Mouse (Mus musculus) hindbrain, postnatal 0 days (tissue): ENCODE results near the gene Tmigd3. TPM values are rescaled to one million over a fixed set of nuclear protein-coding genes. Genes with fewer than 3 reads are reported as not detected.

Source experiments
- ATAC-seq: fragments of 200-750 bp; cut with Nextera tagmentation; 2 replicates; pipeline ENCODE4 v1.8.0; 2017; ENCODE audit warnings: mild to moderate bottlenecking, moderate TSS enrichment, moderate library complexity
- DNase-seq: peaks from one replicate; pipeline ENCODE4 v3.0.0-alpha.2; 2015; ENCODE audit warnings: low spot score
- H3K27ac ChIP-seq: fragments of 300-500 bp; sonication (generic); 2 replicates; pipeline ENCODE4 v1.5.1; 2014; ENCODE audit warnings: mild to moderate bottlenecking
- H3K27me3 ChIP-seq: fragments of 300-500 bp; sonication (generic); 2 replicates; pipeline ENCODE4 v1.6.1; 2014; ENCODE audit warnings: low read length, mixed read lengths; ENCODE audit not compliant: insufficient read depth
- H3K36me3 ChIP-seq: fragments of 300-500 bp; sonication (generic); 2 replicates; pipeline ENCODE4 v1.6.1; 2014; ENCODE audit warnings: low read length, mixed read lengths; ENCODE audit not compliant: insufficient read depth
- H3K4me1 ChIP-seq: fragments of 300-500 bp; sonication (generic); 2 replicates; pipeline ENCODE4 v1.6.1; 2014; ENCODE audit warnings: antibody characterized with exemption, low read length, mixed read lengths; ENCODE audit not compliant: insufficient read depth
- H3K4me2 ChIP-seq: fragments of 300-500 bp; sonication (generic); 2 replicates; pipeline ENCODE4 v1.6.1; 2014; ENCODE audit warnings: low read depth, mild to moderate bottlenecking, low read length, moderate library complexity, mixed read lengths
- H3K4me3 ChIP-seq: fragments of 300-500 bp; sonication (generic); 2 replicates; pipeline ENCODE4 v1.5.1; 2014; ENCODE audit warnings: low read length
- H3K9ac ChIP-seq: fragments of 300-500 bp; sonication (generic); replicated peaks from 2 replicates; pipeline ENCODE4 v1.6.1; 2014; ENCODE audit warnings: mild to moderate bottlenecking, low read length, moderate library complexity, mixed read lengths
- H3K9me3 ChIP-seq: fragments of 300-500 bp; sonication (generic); 2 replicates; pipeline ENCODE4 v1.6.1; 2016; ENCODE audit warnings: low read length, mixed read lengths
- CTCF ChIP-seq: IDR thresholded peaks from 2 replicates; pipeline ENCODE4 v1.5.1; 2016; ENCODE audit warnings: antibody characterized with exemption, control low read depth, low read depth
- WGBS: fragments of 180-500 bp; shearing (Covaris S2); extraction: QIAGEN DNeasy Blood & Tissue Kit; methylation state at CpG from one replicate; pipeline ENCODE4 v1.1.7; 2014; 5-methylcytosine and 5-hydroxymethylcytosine counted together
- polyA plus RNA-seq: library from polyadenylated mRNA; unstranded; fragments of >200 nt; fragmentation: Nextera tagmentation; extraction: Ambion mirVana; gene quantifications from 2 replicates; pipeline ENCODE4 v1.2.1, GENCODE M21; 2015
- total RNA-seq: library from RNA; depleted of rRNA; stranded (reverse); fragments of >200 nt; gene quantifications from 2 replicates; pipeline ENCODE4 v1.2.3, GENCODE M21; 2014

Tmigd3 gene
- total and polyA plus RNA-seq, 2 experiments from 2014 or later = not detected

GRCm38 (mm10) chr3:105835875-105836274 lies 34.8 kb upstream of the Tmigd3 start:
- Histone ChIP-seq H3K9ac (no peak overlapping the region), H3K27ac (no peak overlapping the region), H3K27me3 (no peaks in the 10 kb centered on the region), H3K36me3 (no peaks in the 10 kb centered on the region), H3K4me1 (no peaks in the 10 kb centered on the region), H3K4me3 (no peak overlapping the region), H3K9me3 (no peaks in the 10 kb centered on the region), H3K4me2 (no peak overlapping the region)
- TF ChIP-seq CTCF = no peak
- DNase-seq = no peak
- no peak for ATAC-seq
- WGBS = 72% methylated on average over 3 of the region's 3 CpGs

GRCm38 (mm10) chr3:105836883-105837282 lies 33.8 kb upstream of the Tmigd3 start:
- WGBS = 85% methylated on average over 3 of the region's 3 CpGs
- no peaks in the 10 kb centered on the region for H3K4me1 ChIP-seq
- DNase-seq (no peak), ATAC-seq (no peak)
- TF ChIP-seq CTCF = no peak
- H3K4me2 ChIP-seq = no peak overlapping the region
- no peak overlapping the region for H3K9ac ChIP-seq
- H3K27ac ChIP-seq = no peak overlapping the region
- no peaks in the 10 kb centered on the region for H3K9me3 ChIP-seq
- H3K36me3 ChIP-seq = no peaks in the 10 kb centered on the region
- no peaks in the 10 kb centered on the region for H3K27me3 ChIP-seq
- H3K4me3 ChIP-seq = no peak overlapping the region

GRCm38 (mm10) chr3:105838655-105839054 lies 32.0 kb upstream of the Tmigd3 start:
- Histone ChIP-seq H3K9me3 (no peaks in the 10 kb centered on the region), H3K4me3 (no peak overlapping the region), H3K27ac (no peak overlapping the region), H3K36me3 (no peaks in the 10 kb centered on the region), H3K4me1 (no peaks in the 10 kb centered on the region), H3K9ac (no peak overlapping the region), H3K4me2 (no peak overlapping the region), H3K27me3 (no peaks in the 10 kb centered on the region)
- no peak for ATAC-seq
- TF ChIP-seq CTCF = no peak
- DNase-seq = no peak
- WGBS = 83% methylated on average over 3 of the region's 3 CpGs

GRCm38 (mm10) chr3:105839836-105840235 lies 30.9 kb upstream of the Tmigd3 start:
- 92% methylated on average over 4 of the region's 4 CpGs for WGBS
- H3K27ac ChIP-seq = no peak overlapping the region
- ATAC-seq = no peak
- no peak overlapping the region for H3K4me2 ChIP-seq
- no peaks in the 10 kb centered on the region for H3K27me3 ChIP-seq
- no peak for DNase-seq
- H3K9me3 ChIP-seq = no peaks in the 10 kb centered on the region
- no peak overlapping the region for H3K4me3 ChIP-seq
- no peaks in the 10 kb centered on the region for H3K36me3 ChIP-seq
- no peak overlapping the region for H3K9ac ChIP-seq
- no peaks in the 10 kb centered on the region for H3K4me1 ChIP-seq
- TF ChIP-seq CTCF = no peak

- ATAC-seq = no peak
- Histone ChIP-seq H3K4me2 (no peak overlapping the region), H3K4me1 (no peaks in the 10 kb centered on the region), H3K9me3 (no peaks in the 10 kb centered on the region), H3K9ac (no peak overlapping the region), H3K27me3 (no peaks in the 10 kb centered on the region), H3K4me3 (no peak overlapping the region), H3K36me3 (no peaks in the 10 kb centered on the region), H3K27ac (no peak overlapping the region)
- WGBS = 75% methylated on average over 7 of the region's 7 CpGs
- no peak for TF ChIP-seq CTCF
- no peak for DNase-seq
These were observed 24.2 kb upstream of the Tmigd3 start for GRCm38 (mm10) chr3:105846294-105847069.

GRCm38 (mm10) chr3:105853781-105854180 lies 16.9 kb upstream of the Tmigd3 start:
- H3K4me3 ChIP-seq = no peak overlapping the region
- H3K4me2 ChIP-seq = no peak overlapping the region
- DNase-seq = no peak
- no peak overlapping the region for H3K27ac ChIP-seq
- no peak for ATAC-seq
- H3K27me3 ChIP-seq = no peaks in the 10 kb centered on the region
- H3K4me1 ChIP-seq = no peaks in the 10 kb centered on the region
- no peak overlapping the region for H3K9ac ChIP-seq
- no peak for TF ChIP-seq CTCF
- H3K36me3 ChIP-seq = no peaks in the 10 kb centered on the region
- WGBS = 60% methylated on average over 8 of the region's 8 CpGs
- no peaks in the 10 kb centered on the region for H3K9me3 ChIP-seq

GRCm38 (mm10) chr3:105854786-105855185 lies 15.9 kb upstream of the Tmigd3 start:
- Histone ChIP-seq H3K9me3 (no peaks in the 10 kb centered on the region), H3K4me1 (no peaks in the 10 kb centered on the region), H3K36me3 (no peaks in the 10 kb centered on the region), H3K9ac (no peak overlapping the region), H3K27ac (no peak overlapping the region), H3K27me3 (no peaks in the 10 kb centered on the region), H3K4me3 (no peak overlapping the region), H3K4me2 (no peak overlapping the region)
- no peak for TF ChIP-seq CTCF
- WGBS = 72% methylated on average over 4 of the region's 4 CpGs
- ATAC-seq = no peak
- DNase-seq = no peak
